Mouse (Mus musculus) cerebral cortex, adult 2 months (tissue): ENCODE measurements around the gene Eci1.

Experiments
- WGBS: fragments of 180-500 bp; shearing (Covaris S2); methylation state at CpG from one replicate; pipeline ENCODE4 v1.1.7; 2018; 5-methylcytosine and 5-hydroxymethylcytosine counted together

Eci1 gene

GRCm38 (mm10) chr17:24426471-24427169 lies at the start of gene Eci1:
Gene Eci1, plus strand, starts transcription at chr17:24426641.
- WGBS, result under 1% methylated on average over 48 of the region's 48 CpGs

GRCm38 (mm10) chr17:24378496-24378895 lies 47.9 kb upstream of the Eci1 start:
- 80% methylated on average over 2 of the region's 2 CpGs for WGBS

- WGBS, result 75% methylated on average over 8 of the region's 8 CpGs
These were observed 42.7 kb upstream of the Eci1 start for GRCm38 (mm10) chr17:24383789-24384188.

GRCm38 (mm10) chr17:24388711-24389110 lies 37.7 kb upstream of the Eci1 start:
- 90% methylated on average over 5 of the region's 5 CpGs for WGBS

GRCm38 (mm10) chr17:24389865-24390264 lies 36.6 kb upstream of the Eci1 start:
- 6% methylated on average over 2 of the region's 2 CpGs for WGBS

- 72% methylated on average over 8 of the region's 8 CpGs for WGBS
These were observed 35.3 kb upstream of the Eci1 start for GRCm38 (mm10) chr17:24391149-24391548.

- 49% methylated on average over 4 of the region's 4 CpGs for WGBS
These were observed 32.9 kb upstream of the Eci1 start for GRCm38 (mm10) chr17:24393527-24393926.

GRCm38 (mm10) chr17:24394456-24394855 lies 32.0 kb upstream of the Eci1 start:
- WGBS, result 73% methylated on average over 7 of the region's 7 CpGs

GRCm38 (mm10) chr17:24402371-24402770 lies 24.1 kb upstream of the Eci1 start:
- WGBS, result 64% methylated on average over 3 of the region's 3 CpGs

GRCm38 (mm10) chr17:24407116-24407803 lies 19.2 kb upstream of the Eci1 start:
- WGBS, result 85% methylated on average over 12 of the region's 12 CpGs

- 26% methylated on average over 22 of the region's 22 CpGs for WGBS
These were observed 12.8 kb upstream of the Eci1 start for GRCm38 (mm10) chr17:24413557-24414211.

GRCm38 (mm10) chr17:24414230-24414976 lies 12.0 kb upstream of the Eci1 start, which contains the start of gene Rnps1:
Gene Rnps1, plus strand, starts transcription at chr17:24414565.
- under 1% methylated on average over 64 of the region's 64 CpGs for WGBS

GRCm38 (mm10) chr17:24415011-24415410 lies 11.4 kb upstream of the Eci1 start:
- under 1% methylated on average over 21 of the region's 21 CpGs for WGBS

- 80% methylated on average over 3 of the region's 3 CpGs for WGBS
These were observed 10.3 kb upstream of the Eci1 start for GRCm38 (mm10) chr17:24416051-24416652.

GRCm38 (mm10) chr17:24423114-24423513 lies 3.3 kb upstream of the Eci1 start:
- WGBS, result 89% methylated on average over 4 of the region's 4 CpGs

- 89% methylated on average over 5 of the region's 5 CpGs for WGBS
These were observed 2.0 kb upstream of the Eci1 start for GRCm38 (mm10) chr17:24424489-24424888.

GRCm38 (mm10) chr17:24425326-24425725 lies 1.1 kb upstream of the Eci1 start:
- WGBS, result 96% methylated on average over 6 of the region's 8 CpGs

- WGBS, result 83% methylated on average over 7 of the region's 7 CpGs
These were observed 536 bp upstream of the Eci1 start for GRCm38 (mm10) chr17:24425905-24426304.

GRCm38 (mm10) chr17:24427170-24427557 lies 723 bp downstream of the Eci1 start:
- WGBS, result 14% methylated on average over 8 of the region's 8 CpGs

GRCm38 (mm10) chr17:24429201-24429983 lies 3.0 kb downstream of the Eci1 start:
- WGBS, result 76% methylated on average over 14 of the region's 14 CpGs

- 79% methylated on average over 5 of the region's 5 CpGs for WGBS
These were observed 10.6 kb downstream of the Eci1 start for GRCm38 (mm10) chr17:24437016-24437415.
